Mouse (Mus musculus) bone marrow, adult 2 months (tissue): ENCODE measurements around the gene Lrrc1.

Experiments
- CTCF ChIP-seq: fragments of 200-500 bp; IDR thresholded peaks from 2 replicates; pipeline ENCODE4 v1.5.1; 2011; ENCODE audit warnings: low read length, control low read depth; ENCODE audit not compliant: control insufficient read depth, insufficient read depth
- POLR2A ChIP-seq: fragments of 200-500 bp; IDR thresholded peaks from 2 replicates; pipeline ENCODE4 v1.6.1; 2011; ENCODE audit warnings: low read depth, mild to moderate bottlenecking, control low read depth, low read length, borderline replicate concordance; ENCODE audit not compliant: control insufficient read depth

DNA sequence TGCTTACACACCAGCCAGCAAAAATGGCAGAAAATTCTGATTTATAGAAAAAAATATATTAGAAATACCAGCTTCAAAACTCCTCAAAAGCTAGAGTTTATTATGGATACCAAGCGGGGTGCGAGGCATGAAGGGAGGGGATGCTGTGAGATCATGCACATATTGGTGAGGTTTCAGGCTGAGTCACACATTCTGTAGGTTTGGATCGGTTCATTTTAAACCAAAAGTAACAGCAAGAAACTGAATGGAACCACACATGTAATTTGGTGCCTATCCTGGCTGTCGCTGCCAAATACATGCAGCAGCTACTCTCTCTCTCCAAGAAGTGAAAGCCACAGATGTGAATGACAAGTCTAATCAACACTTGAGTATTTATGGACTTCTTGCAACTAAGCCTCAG, 99.8 kb downstream of the Lrrc1 start:
- TF ChIP-seq CTCF (no peak), POLR2A (no peak)
